Mouse (Mus musculus) c-Kit-negative CD71-positive TER-119-positive erythroid progenitor cells, embryonic 14.5 days (primary cell): Measurements from ENCODE around the gene Pigyl.
A peak's percentile ranks its signal among the peaks of the same experiment; 100 is the strongest.

Experiments used
- DNase-seq: peaks from one replicate; pipeline ENCODE4 v3.0.0-alpha.2; 2013; ENCODE audit warnings: low read depth, low spot score

The Pigyl gene

GRCm38 (mm10) chr9:22156497-22157245, at the start of gene Pigyl:
TSS of gene Pigyl (plus strand) at chr9:22156846.
- DNase-seq, result peak; percentile 99

- no peak for DNase-seq
Measured at GRCm38 (mm10) chr9:22108194-22108593, 48.5 kb upstream of the Pigyl start.

- no peak for DNase-seq
Measured at GRCm38 (mm10) chr9:22115635-22116034, 41.0 kb upstream of the Pigyl start.

- DNase-seq, result peak; percentile 19
Measured at GRCm38 (mm10) chr9:22116086-22116485, 40.6 kb upstream of the Pigyl start.

- DNase-seq, result peak; percentile 96
Measured at GRCm38 (mm10) chr9:22116740-22117426, 39.8 kb upstream of the Pigyl start, which contains the start of gene Elof1. TSS of gene Elof1 (minus strand) at chr9:22117172.

- DNase-seq, result peak; percentile 67
Measured at GRCm38 (mm10) chr9:22117754-22118456, 38.7 kb upstream of the Pigyl start.

- DNase-seq, result no peak
Measured at GRCm38 (mm10) chr9:22119543-22119942, 37.1 kb upstream of the Pigyl start.

- no peak for DNase-seq
Measured at GRCm38 (mm10) chr9:22121545-22121944, 35.1 kb upstream of the Pigyl start.

GRCm38 (mm10) chr9:22122005-22122404, 34.6 kb upstream of the Pigyl start:
- DNase-seq, result no peak

- no peak for DNase-seq
Measured at GRCm38 (mm10) chr9:22123069-22123609, 33.5 kb upstream of the Pigyl start.

- DNase-seq, result no peak
Measured at GRCm38 (mm10) chr9:22124169-22124568, 32.5 kb upstream of the Pigyl start.

- DNase-seq, result no peak
Measured at GRCm38 (mm10) chr9:22125246-22126027, 31.2 kb upstream of the Pigyl start.

- DNase-seq, result no peak
Measured at GRCm38 (mm10) chr9:22131226-22131981, 25.2 kb upstream of the Pigyl start.

GRCm38 (mm10) chr9:22132220-22132619, 24.4 kb upstream of the Pigyl start:
- no peak for DNase-seq

- no peak for DNase-seq
Measured at GRCm38 (mm10) chr9:22134246-22134890, 22.3 kb upstream of the Pigyl start.

- DNase-seq, result no peak
Measured at GRCm38 (mm10) chr9:22134988-22135643, 21.5 kb upstream of the Pigyl start.

GRCm38 (mm10) chr9:22135644-22136390, 20.8 kb upstream of the Pigyl start, which contains the start of gene Acp5:
TSS of gene Acp5 (minus strand) at chr9:22135711.
- peak; percentile 74 for DNase-seq

- no peak for DNase-seq
Measured at GRCm38 (mm10) chr9:22136765-22137547, 19.7 kb upstream of the Pigyl start.
